Mouse (Mus musculus) stomach, embryonic 14.5 days (tissue): ENCODE results near the gene Hmx2. TPM values are rescaled to one million over a fixed set of nuclear protein-coding genes. Genes with fewer than 3 reads are reported as not detected.

Experiments used
- polyA plus RNA-seq: library from polyadenylated mRNA; unstranded; fragments of >200 nt; fragmentation: Nextera tagmentation; extraction: Ambion mirVana; gene quantifications from 2 replicates; pipeline ENCODE4 v1.2.1, GENCODE M21; 2014

Gene Hmx2
- polyA plus RNA-seq, 1 experiment from 2014 or later: 0.94 TPM

Other genes starting within 250 kb of the Hmx2 start
- gene Cuzd1, start 226.5 kb upstream of the Hmx2 start, polyA plus RNA-seq: 0.11 TPM in 1 of 2 replicates, not detected in the other
- gene Fam24b, start 219.3 kb upstream of the Hmx2 start, polyA plus RNA-seq: not detected in 2 replicates
- gene Fam24a, start 214.9 kb upstream of the Hmx2 start, polyA plus RNA-seq: not detected in 2 replicates
- 16.9 and 23.4 TPM in 2 replicates for gene 2310057M21Rik, start 186.0 kb upstream of the Hmx2 start, polyA plus RNA-seq
- 79.4 and 82.8 TPM in 2 replicates for gene Pstk, start 177.6 kb upstream of the Hmx2 start, polyA plus RNA-seq
- 18.2 and 20.0 TPM in 2 replicates for gene Ikzf5, start 138.3 kb upstream of the Hmx2 start, polyA plus RNA-seq
- gene Acadsb, start 138.2 kb upstream of the Hmx2 start, polyA plus RNA-seq: 109 and 114 TPM in 2 replicates
- 0.72 and 1.1 TPM in 2 replicates for gene Hmx3, start 5.9 kb upstream of the Hmx2 start, polyA plus RNA-seq
- gene Bub3, start 11.4 kb downstream of the Hmx2 start, polyA plus RNA-seq: 210 and 232 TPM in 2 replicates